Mouse (Mus musculus) lung, embryonic 16.5 days (tissue): ENCODE measurements at regions not wholly inside any gene's neighbourhood (a gene's known extent, or its start where the extent isn't known, plus 50 kb on each side); places are given as distances from the start of the nearest gene placed in this dataset.
A peak's percentile ranks its signal among the peaks of the same experiment; 100 is the strongest.

Experiments used
- ATAC-seq: fragments of 200-750 bp; cut with Nextera tagmentation; 2 replicates; pipeline ENCODE4 v1.8.0; 2017; ENCODE audit warnings: low read depth, mild to moderate bottlenecking, moderate library complexity
- H3K27ac ChIP-seq: fragments of 300-500 bp; sonication (generic); 2 replicates; pipeline ENCODE4 v1.5.1; 2014; ENCODE audit warnings: mild to moderate bottlenecking, control low read depth, low read length
- H3K27me3 ChIP-seq: fragments of 300-500 bp; sonication (generic); 2 replicates; pipeline ENCODE4 v1.6.1; 2014; ENCODE audit warnings: low read depth, low read length, mixed read lengths; ENCODE audit not compliant: control insufficient read depth, insufficient read depth
- H3K36me3 ChIP-seq: fragments of 300-500 bp; sonication (generic); 2 replicates; pipeline ENCODE4 v1.6.1; 2014; ENCODE audit warnings: low read length; ENCODE audit not compliant: control insufficient read depth, insufficient read depth
- H3K4me1 ChIP-seq: fragments of 300-500 bp; sonication (generic); replicated peaks from 2 replicates; pipeline ENCODE4 v1.6.1; 2014; ENCODE audit warnings: low read length, mixed read lengths; ENCODE audit not compliant: control insufficient read depth, insufficient read depth
- H3K4me2 ChIP-seq: fragments of 300-500 bp; sonication (generic); 2 replicates; pipeline ENCODE4 v1.6.1; 2014; ENCODE audit warnings: low read depth, low read length, control low read depth
- H3K4me3 ChIP-seq: fragments of 300-500 bp; sonication (generic); 2 replicates; pipeline ENCODE4 v1.5.1; 2014; ENCODE audit warnings: mild to moderate bottlenecking, low read length, control low read depth
- H3K9ac ChIP-seq: fragments of 300-500 bp; sonication (generic); 2 replicates; pipeline ENCODE4 v1.6.1; 2014; ENCODE audit warnings: low read length, control low read depth
- H3K9me3 ChIP-seq: fragments of 300-500 bp; sonication (generic); 2 replicates; pipeline ENCODE4 v1.6.1; 2016; ENCODE audit warnings: low read length; ENCODE audit not compliant: control insufficient read depth
- WGBS: fragments of 180-500 bp; shearing (Covaris S2); extraction: QIAGEN DNeasy Blood & Tissue Kit; methylation state at CpG from one replicate; pipeline ENCODE4 v1.1.7; 2014; 5-methylcytosine and 5-hydroxymethylcytosine counted together

DNA sequence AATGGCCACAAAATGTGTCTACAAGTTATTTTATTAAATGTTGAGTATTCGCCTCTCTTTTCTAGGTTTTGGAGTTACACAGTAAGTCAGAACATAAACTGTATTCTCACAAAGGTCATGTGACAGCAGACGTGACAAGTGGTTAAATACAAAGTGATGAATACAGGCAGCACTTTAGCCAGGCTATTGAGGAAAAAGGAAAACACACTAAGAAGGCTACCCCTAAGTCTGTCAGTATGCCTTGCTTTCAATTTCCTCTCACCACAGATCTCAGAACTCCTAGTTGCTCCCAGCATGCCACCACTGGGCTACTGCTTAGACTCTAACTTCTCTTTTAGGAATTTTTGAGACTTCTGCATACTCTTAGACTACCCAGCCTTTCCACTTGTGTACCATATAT is 297.9 kb upstream of the Pex5l start:
- Histone ChIP-seq H3K9ac (no peak overlapping the region), H3K4me2 (no peak overlapping the region), H3K9me3 (no peaks in the 10 kb centered on the region; the same call in 1 of the 2 replicates), H3K4me1 (no peaks in the 10 kb centered on the region), H3K4me3 (no peak overlapping the region), H3K27me3 (no peaks in the 10 kb centered on the region), H3K27ac (no peak overlapping the region), H3K36me3 (no peaks in the 10 kb centered on the region)
- no peak for ATAC-seq
- 52% methylated on average over 2 of the region's 2 CpGs for WGBS

GRCm38 (mm10) chr3:33440500-33440899 is 297.5 kb upstream of the Pex5l start:
- Histone ChIP-seq H3K36me3 (no peaks in the 10 kb centered on the region), H3K4me1 (no peaks in the 10 kb centered on the region), H3K9me3 (no peaks in the 10 kb centered on the region; the same call in 1 of the 2 replicates), H3K4me2 (no peak overlapping the region), H3K27me3 (no peaks in the 10 kb centered on the region), H3K4me3 (no peak overlapping the region), H3K9ac (no peak overlapping the region), H3K27ac (no peak overlapping the region)
- no peak for ATAC-seq

DNA sequence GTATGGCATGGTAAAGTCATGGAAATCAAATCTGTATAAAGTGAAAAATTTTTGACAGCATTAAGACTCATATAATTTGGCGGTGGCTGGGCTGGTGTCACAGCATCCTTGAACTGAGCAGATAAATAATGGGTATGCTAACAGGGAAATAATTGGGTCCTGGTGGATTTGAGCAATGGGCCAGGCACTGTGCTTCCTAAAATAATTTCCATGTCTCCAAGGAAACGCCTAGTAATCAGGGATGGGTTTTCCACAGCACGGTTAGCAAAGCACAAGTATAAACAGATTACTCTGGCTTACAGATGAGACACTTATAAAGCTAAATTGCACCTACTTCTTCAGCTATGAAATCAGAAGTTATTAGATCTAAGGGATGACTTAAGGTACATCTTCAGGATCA is 273.9 kb upstream of the Pex5l start:
- no peaks in the 10 kb centered on the region for H3K9me3 ChIP-seq
- no peaks in the 10 kb centered on the region for H3K4me1 ChIP-seq
- no peak overlapping the region for H3K9ac ChIP-seq
- no peaks in the 10 kb centered on the region for H3K27me3 ChIP-seq
- H3K36me3 ChIP-seq = no peaks in the 10 kb centered on the region
- H3K27ac ChIP-seq = no peak overlapping the region
- ATAC-seq = no peak
- H3K4me2 ChIP-seq = no peak overlapping the region
- H3K4me3 ChIP-seq = no peak overlapping the region
- WGBS = 60% methylated on average over 3 of the region's 3 CpGs

GRCm38 (mm10) chr3:33416321-33416720 is 273.3 kb upstream of the Pex5l start:
- H3K4me3 ChIP-seq = no peak overlapping the region
- ATAC-seq = no peak
- no peak overlapping the region for H3K9ac ChIP-seq
- no peaks in the 10 kb centered on the region for H3K4me1 ChIP-seq
- H3K27ac ChIP-seq = no peak overlapping the region
- no peaks in the 10 kb centered on the region for H3K27me3 ChIP-seq
- H3K4me2 ChIP-seq = no peak overlapping the region
- WGBS = 75% methylated on average over 1 of the region's 1 CpGs
- H3K36me3 ChIP-seq = no peaks in the 10 kb centered on the region
- no peaks in the 10 kb centered on the region for H3K9me3 ChIP-seq

DNA sequence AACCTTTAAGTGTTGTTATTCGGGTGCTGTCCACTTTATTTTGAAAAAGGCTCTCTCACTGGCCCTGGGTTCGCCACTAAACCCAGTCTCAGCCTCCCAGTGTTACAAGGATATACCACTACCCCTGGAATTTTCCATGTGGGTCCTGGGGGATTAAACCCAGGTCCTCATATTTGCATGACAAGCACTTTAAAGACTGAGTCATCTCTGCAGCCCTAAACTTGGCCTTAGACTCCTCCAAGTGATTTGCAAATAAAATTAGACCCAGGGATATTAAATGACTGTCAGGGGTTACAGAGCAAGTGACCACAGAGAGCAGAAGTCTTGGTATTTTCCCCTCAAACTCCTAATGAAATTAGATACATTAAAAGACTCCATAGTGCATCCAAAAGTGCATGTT is 258.9 kb upstream of the Pex5l start:
- Histone ChIP-seq H3K27ac (no peak overlapping the region), H3K36me3 (no peaks in the 10 kb centered on the region), H3K27me3 (no peaks in the 10 kb centered on the region), H3K4me3 (no peak overlapping the region), H3K9ac (no peak overlapping the region), H3K4me2 (no peak overlapping the region), H3K9me3 (no peaks in the 10 kb centered on the region), H3K4me1 (no peaks in the 10 kb centered on the region)
- ATAC-seq = no peak
- WGBS = 54% methylated on average over 2 of the region's 2 CpGs

- H3K27ac ChIP-seq = no peak overlapping the region
- H3K27me3 ChIP-seq = no peaks in the 10 kb centered on the region
- no peaks in the 10 kb centered on the region for H3K9me3 ChIP-seq
- no peaks in the 10 kb centered on the region for H3K4me1 ChIP-seq
- H3K4me3 ChIP-seq = no peak overlapping the region
- H3K9ac ChIP-seq = no peak overlapping the region
- no peaks in the 10 kb centered on the region for H3K36me3 ChIP-seq
- 66% methylated on average over 8 of the region's 8 CpGs for WGBS
- ATAC-seq = no peak
- H3K4me2 ChIP-seq = no peak overlapping the region
These were observed 256.3 kb upstream of the Pex5l start for GRCm38 (mm10) chr3:33399321-33399720.

DNA sequence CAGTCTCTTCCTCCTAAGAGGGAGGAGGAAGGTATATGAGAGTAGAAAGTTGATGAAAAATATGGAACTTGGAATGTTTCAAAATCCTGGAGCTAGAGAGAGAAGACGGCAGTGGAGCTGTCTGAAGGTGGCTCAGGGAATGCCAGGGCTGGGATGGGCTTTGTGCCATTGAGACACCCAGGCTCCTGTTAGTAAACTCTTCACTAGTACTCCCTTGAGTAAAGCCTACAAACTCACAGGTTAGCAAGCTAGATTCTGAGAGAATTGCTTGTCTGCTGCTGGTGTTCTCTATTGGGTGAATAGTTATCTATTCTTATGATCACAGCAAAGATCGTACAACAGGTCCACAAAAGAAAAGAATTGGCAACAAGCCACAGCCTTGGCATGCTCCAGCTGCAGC is 255.3 kb upstream of the Pex5l start:
- no peak for ATAC-seq
- no peaks in the 10 kb centered on the region for H3K4me1 ChIP-seq
- H3K4me2 ChIP-seq = no peak overlapping the region
- H3K27ac ChIP-seq = no peak overlapping the region
- no peaks in the 10 kb centered on the region for H3K36me3 ChIP-seq
- H3K27me3 ChIP-seq = no peaks in the 10 kb centered on the region
- no peak overlapping the region for H3K9ac ChIP-seq
- no peaks in the 10 kb centered on the region for H3K9me3 ChIP-seq
- no peak overlapping the region for H3K4me3 ChIP-seq
- 47% methylated on average over 2 of the region's 2 CpGs for WGBS

GRCm38 (mm10) chr3:33397217-33397616 is 254.2 kb upstream of the Pex5l start:
- Histone ChIP-seq H3K27me3 (no peaks in the 10 kb centered on the region), H3K36me3 (no peaks in the 10 kb centered on the region), H3K9ac (no peak overlapping the region), H3K27ac (no peak overlapping the region), H3K9me3 (no peaks in the 10 kb centered on the region), H3K4me2 (no peak overlapping the region), H3K4me1 (no peaks in the 10 kb centered on the region), H3K4me3 (no peak overlapping the region)
- 73% methylated on average over 6 of the region's 6 CpGs for WGBS
- no peak for ATAC-seq

- Histone ChIP-seq H3K36me3 (no peaks in the 10 kb centered on the region), H3K27ac (no peak overlapping the region), H3K9me3 (no peaks in the 10 kb centered on the region), H3K4me2 (no peak overlapping the region), H3K4me1 (no peaks in the 10 kb centered on the region), H3K27me3 (no peaks in the 10 kb centered on the region), H3K9ac (no peak overlapping the region), H3K4me3 (no peak overlapping the region)
- 67% methylated on average over 1 of the region's 1 CpGs for WGBS
- ATAC-seq = no peak
These were observed 249.4 kb upstream of the Pex5l start for GRCm38 (mm10) chr3:33392541-33392822.

GRCm38 (mm10) chr3:33391765-33392540 is 248.9 kb upstream of the Pex5l start:
- Histone ChIP-seq H3K27me3 (no peaks in the 10 kb centered on the region), H3K4me3 (no peak overlapping the region), H3K9me3 (no peaks in the 10 kb centered on the region), H3K36me3 (no peaks in the 10 kb centered on the region), H3K9ac (no peak overlapping the region), H3K27ac (no peak overlapping the region), H3K4me2 (no peak overlapping the region), H3K4me1 (no peaks in the 10 kb centered on the region)
- 72% methylated on average over 4 of the region's 4 CpGs for WGBS
- ATAC-seq = peak; percentile 83
